Mouse (Mus musculus): ENCODE data around the gene Catsper3. TPM values are rescaled to one million over a fixed set of nuclear protein-coding genes. Genes with fewer than 3 reads are reported as not detected.
A peak's percentile ranks its signal among the peaks of the same experiment; 100 is the strongest.

Catsper3 gene
- polyA plus RNA-seq, 2 experiments, result 0.18 TPM; not detected in 1

GRCm38 (mm10) chr13:55852205-55852604 lies 67.8 kb downstream of the Catsper3 start:
- H3K27me3 ChIP-seq (ENCODE audit: control insufficient read depth, insufficient read depth, low read length), result peaks cover 34% of the 10 kb centered on the region
- no peaks in the 10 kb centered on the region for H3K9me3 ChIP-seq (ENCODE audit: control insufficient read depth, low read length)
- 67% methylated on average over 3 of the region's 3 CpGs for WGBS

DNA sequence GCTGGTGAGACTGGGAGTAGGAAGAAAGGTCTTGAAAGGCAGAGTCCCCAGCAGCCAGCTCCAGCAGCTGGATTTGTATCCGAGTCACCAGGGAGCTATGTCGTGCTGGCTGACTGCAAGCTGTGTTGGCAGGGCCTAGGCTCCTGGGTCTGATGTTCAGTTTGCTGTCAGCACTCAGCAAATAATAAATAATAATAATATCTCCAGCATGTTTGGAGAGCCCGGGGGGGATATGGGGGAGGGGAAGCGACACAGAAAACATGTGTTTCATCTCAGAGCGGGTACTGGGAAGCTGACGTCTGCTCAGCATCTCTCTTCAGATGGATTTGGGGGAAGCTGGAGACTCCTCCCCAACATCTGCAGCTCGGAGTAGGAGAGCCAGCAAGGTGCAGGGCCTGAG lies 71.4 kb downstream of the Catsper3 start:
- peak; percentile 65 for DNase-seq (ENCODE audit: low spot score)

More at GRCm38 (mm10) chr13:55852205-55852604, 67.8 kb downstream of the Catsper3 start:
- Histone ChIP-seq H3K36me3 (ENCODE audit: control insufficient read depth, insufficient read depth, low read length) (no peaks in the 10 kb centered on the region), H3K27ac (replicated peaks; ENCODE audit: low read depth, low read length) (no peak overlapping the region), H3K4me2 (replicated peaks; ENCODE audit: low read depth, low read length, severe bottlenecking) (no peak overlapping the region), H3K4me1 (ENCODE audit: control insufficient read depth, insufficient read depth, low read length) (peaks cover 18% of the 10 kb centered on the region), H3K9ac (ENCODE audit: low read depth, low read length, severe bottlenecking) (no peak overlapping the region), H3K4me3 (replicated peaks; ENCODE audit: low read length) (no peak overlapping the region)
- ATAC-seq (ENCODE audit: low FRiP score, low read depth) (no peak), DNase-seq (ENCODE audit: low spot score) (no peak)
- no peak for TF ChIP-seq POLR2A (IDR thresholded peaks at IDR 0.05; ENCODE audit: borderline replicate concordance, extremely low read depth, insufficient read depth, insufficient read length)

DNA sequence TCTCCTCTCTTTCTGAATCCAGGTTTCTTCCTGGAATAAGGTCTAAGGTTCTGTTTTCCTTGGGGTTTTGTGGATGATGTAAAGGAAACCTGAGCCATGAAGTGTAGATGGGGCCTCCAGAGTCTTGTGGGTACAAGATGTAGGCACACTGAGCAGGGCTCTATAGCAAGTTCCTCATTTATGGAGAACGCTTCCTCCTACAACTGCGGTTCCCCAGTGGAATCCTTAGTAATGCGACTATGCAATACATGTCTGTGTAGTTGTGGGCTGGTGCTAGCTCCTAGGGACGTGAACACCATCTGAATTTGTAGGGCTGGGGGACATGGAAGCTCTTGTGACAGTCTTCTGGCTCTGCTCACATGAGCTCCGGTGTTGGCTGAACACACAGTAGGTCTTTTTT lies 74.1 kb downstream of the Catsper3 start:
- H3K9me3 ChIP-seq (ENCODE audit: control insufficient read depth, low read length), result no peaks in the 10 kb centered on the region
- no peak overlapping the region for H3K4me2 ChIP-seq (replicated peaks; ENCODE audit: low read depth, low read length, severe bottlenecking)
- 72% methylated on average over 5 of the region's 5 CpGs for WGBS
- no peak for DNase-seq (ENCODE audit: low spot score)
- no peak for ATAC-seq (ENCODE audit: low FRiP score, low read depth)
- peaks cover 18% of the 10 kb centered on the region; the same call in 1 of the 2 replicates for H3K4me1 ChIP-seq (ENCODE audit: control insufficient read depth, insufficient read depth, low read length)
- no peak overlapping the region for H3K9ac ChIP-seq (ENCODE audit: low read depth, low read length, severe bottlenecking)
- no peak for TF ChIP-seq POLR2A (IDR thresholded peaks at IDR 0.05; ENCODE audit: borderline replicate concordance, extremely low read depth, insufficient read depth, insufficient read length)
- H3K4me3 ChIP-seq (replicated peaks; ENCODE audit: low read length), result no peak overlapping the region
- H3K27me3 ChIP-seq (ENCODE audit: control insufficient read depth, insufficient read depth, low read length), result peaks cover 63% of the 10 kb centered on the region
- H3K36me3 ChIP-seq (ENCODE audit: control insufficient read depth, insufficient read depth, low read length), result no peaks in the 10 kb centered on the region
- H3K27ac ChIP-seq (replicated peaks; ENCODE audit: low read depth, low read length), result no peak overlapping the region

More for the DNA sequence above, 71.4 kb downstream of the Catsper3 start:
- H3K4me2 ChIP-seq (replicated peaks; ENCODE audit: low read depth, low read length, severe bottlenecking), result no peak overlapping the region
- no peak overlapping the region for H3K4me3 ChIP-seq (replicated peaks; ENCODE audit: low read length)
- 32% methylated on average over 7 of the region's 7 CpGs for WGBS
- H3K36me3 ChIP-seq (ENCODE audit: control insufficient read depth, insufficient read depth, low read length), result no peaks in the 10 kb centered on the region
- no peak for TF ChIP-seq POLR2A (IDR thresholded peaks at IDR 0.05; ENCODE audit: borderline replicate concordance, extremely low read depth, insufficient read depth, insufficient read length)
- no peak overlapping the region for H3K9ac ChIP-seq (ENCODE audit: low read depth, low read length, severe bottlenecking)
- H3K9me3 ChIP-seq (ENCODE audit: control insufficient read depth, low read length), result no peaks in the 10 kb centered on the region
- peaks cover 18% of the 10 kb centered on the region; the same call in 1 of the 2 replicates for H3K4me1 ChIP-seq (ENCODE audit: control insufficient read depth, insufficient read depth, low read length)
- no peak overlapping the region for H3K27ac ChIP-seq (replicated peaks; ENCODE audit: low read depth, low read length)
- ATAC-seq (ENCODE audit: low FRiP score, low read depth), result peak; percentile 65
- H3K27me3 ChIP-seq (ENCODE audit: control insufficient read depth, insufficient read depth, low read length), result peaks cover 48% of the 10 kb centered on the region

Other genes with a start within 250 kb of the Catsper3 start
- 89.3 and 92.6 TPM in 2 replicates for gene Ddx41, start 247.9 kb upstream of the Catsper3 start, polyA plus RNA-seq (2012; rRNA removed)
- gene Ddx41, start 247.9 kb upstream of the Catsper3 start, polyA plus RNA-seq (2014; fragmentation: Nextera tagmentation; extraction: Ambion mirVana), result 59.9 and 61.6 TPM in 2 replicates
- 140 and 159 TPM in 2 replicates for gene Fam193b, start 213.4 kb upstream of the Catsper3 start, polyA plus RNA-seq (2012; rRNA removed)
- gene Fam193b, start 213.4 kb upstream of the Catsper3 start, polyA plus RNA-seq (2014; fragmentation: Nextera tagmentation; extraction: Ambion mirVana), result 35.9 and 40.7 TPM in 2 replicates
- 182 and 228 TPM in 2 replicates for gene Tmed9, start 210.8 kb upstream of the Catsper3 start, polyA plus RNA-seq (2012; rRNA removed)
- gene Tmed9, start 210.8 kb upstream of the Catsper3 start, polyA plus RNA-seq (2014; fragmentation: Nextera tagmentation; extraction: Ambion mirVana), result 78.6 and 83.0 TPM in 2 replicates
- 39.3 and 53.0 TPM in 2 replicates for gene B4galt7, start 184.7 kb upstream of the Catsper3 start, polyA plus RNA-seq (2012; rRNA removed)
- 10.1 and 12.5 TPM in 2 replicates for gene B4galt7, start 184.7 kb upstream of the Catsper3 start, polyA plus RNA-seq (2014; fragmentation: Nextera tagmentation; extraction: Ambion mirVana)
- 55.3 and 60.7 TPM in 2 replicates for gene Caml, start 161.6 kb upstream of the Catsper3 start, polyA plus RNA-seq (2012; rRNA removed)
- gene Caml, start 161.6 kb upstream of the Catsper3 start, polyA plus RNA-seq (2014; fragmentation: Nextera tagmentation; extraction: Ambion mirVana), result 59.4 and 60.4 TPM in 2 replicates
- gene Ddx46, start 149.5 kb upstream of the Catsper3 start, polyA plus RNA-seq (2012; rRNA removed), result 36.5 and 48.7 TPM in 2 replicates
- gene Ddx46, start 149.5 kb upstream of the Catsper3 start, polyA plus RNA-seq (2014; fragmentation: Nextera tagmentation; extraction: Ambion mirVana), result 33.0 and 36.0 TPM in 2 replicates
- gene B230219D22Rik, start 91.4 kb upstream of the Catsper3 start, polyA plus RNA-seq (2012; rRNA removed), result 75.9 and 87.5 TPM in 2 replicates
- gene B230219D22Rik, start 91.4 kb upstream of the Catsper3 start, polyA plus RNA-seq (2014; fragmentation: Nextera tagmentation; extraction: Ambion mirVana), result 60.7 and 67.8 TPM in 2 replicates
- 61.8 and 64.4 TPM in 2 replicates for gene Txndc15, start 69.9 kb upstream of the Catsper3 start, polyA plus RNA-seq (2012; rRNA removed)
- gene Txndc15, start 69.9 kb upstream of the Catsper3 start, polyA plus RNA-seq (2014; fragmentation: Nextera tagmentation; extraction: Ambion mirVana), result 104 and 109 TPM in 2 replicates
- gene Pcbd2, start 57.2 kb upstream of the Catsper3 start, polyA plus RNA-seq (2012; rRNA removed), result 24.3 and 41.7 TPM in 2 replicates
- 40.9 and 46.2 TPM in 2 replicates for gene Pcbd2, start 57.2 kb upstream of the Catsper3 start, polyA plus RNA-seq (2014; fragmentation: Nextera tagmentation; extraction: Ambion mirVana)
- gene Pitx1, start 51.6 kb downstream of the Catsper3 start, polyA plus RNA-seq (2012; rRNA removed), result 59.5 and 94.8 TPM in 2 replicates
- gene Pitx1, start 51.6 kb downstream of the Catsper3 start, polyA plus RNA-seq (2014; fragmentation: Nextera tagmentation; extraction: Ambion mirVana), result 63.1 and 84.6 TPM in 2 replicates

Data from limb, embryonic 14.5 days (tissue).